Mouse (Mus musculus) left cerebral cortex, postnatal 36 days (tissue): Measurements from ENCODE around the gene Maml3. TPM values are rescaled to one million over a fixed set of nuclear protein-coding genes. Genes with fewer than 3 reads are reported as not detected.
A peak's percentile ranks its signal among the peaks of the same experiment; 100 is the strongest.

Experiments
- DNase-seq, 2 experiments: peaks; one replicate each; pipeline ENCODE4 v3.0.0; 2021 to 2022; ENCODE audit warnings: low spot score in 2 of 2, mixed read lengths in 1 of 2
- intact Hi-C: fragments of 180-260 bp; cut with DNase I; formaldehyde crosslinking; loops from one replicate; pipeline ENCODE4 v1.15.1; 2025
- total RNA-seq, 2 experiments: library from RNA; stranded (reverse); gene quantifications; 2 replicates each; pipeline ENCODE4 v1.2.3; 2021

Gene Maml3
- 10 to 100 TPM in 1 of 2 experiments, 1 to 10 TPM in 1; 6.2 to 11.9 TPM for total RNA-seq

DNA sequence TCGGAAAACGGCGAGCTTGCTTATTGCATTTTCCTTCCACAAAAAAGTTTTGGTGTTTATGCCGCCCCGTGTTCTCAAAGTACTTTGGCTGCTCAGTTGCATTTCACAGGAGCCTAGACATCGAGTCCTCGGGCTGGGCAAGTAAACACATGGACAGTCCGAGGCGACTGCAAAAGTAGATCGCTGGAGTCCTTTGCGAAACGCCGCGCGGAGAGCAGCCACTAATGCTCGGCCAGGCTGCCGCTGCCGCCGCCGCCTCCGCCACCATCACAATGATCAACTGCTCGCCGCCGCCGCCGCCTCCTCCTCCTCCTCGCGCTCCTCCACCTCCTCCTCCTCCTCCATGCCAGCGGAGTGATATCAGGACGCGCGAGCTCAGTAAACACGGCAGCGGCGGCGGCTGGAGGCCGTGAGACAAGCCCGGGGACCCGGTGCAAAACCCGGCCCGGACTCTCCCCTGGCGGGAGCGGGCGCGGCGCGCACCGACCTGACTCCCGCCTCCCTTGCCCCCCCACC is at the start of gene Maml3:
Gene Maml3 (minus strand): TSS at position 441 of the 516 bp plus-strand sequence.
- intact Hi-C loops, result loop anchor here (5.0 to 10.0 kb wide), 2 partner anchors 190 to 237 kb away; no protein-coding TSS in a partner anchor
- DNase-seq, result peak; percentile 81

DNA sequence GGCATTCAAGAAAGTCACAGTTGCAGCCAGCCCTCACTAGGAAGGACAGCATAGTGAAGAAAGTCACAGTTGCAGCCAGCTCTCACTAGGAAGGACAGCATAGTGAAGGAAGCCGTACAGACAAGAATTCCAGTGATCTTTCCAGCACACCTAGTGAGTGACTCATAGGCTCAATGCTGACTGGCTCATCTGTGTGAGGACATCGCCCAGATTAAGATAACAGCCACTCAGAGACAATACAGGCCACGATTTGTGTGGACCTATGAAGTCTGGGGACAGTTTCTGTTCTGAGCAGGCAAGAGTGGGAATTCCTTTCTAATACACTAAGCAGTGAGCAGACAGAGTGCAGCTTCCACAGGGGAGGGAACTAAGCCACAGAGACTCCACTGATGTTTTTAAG is 46.3 kb upstream of the Maml3 start:
- no peak for DNase-seq
- intact Hi-C loops, result no loop called here

DNA sequence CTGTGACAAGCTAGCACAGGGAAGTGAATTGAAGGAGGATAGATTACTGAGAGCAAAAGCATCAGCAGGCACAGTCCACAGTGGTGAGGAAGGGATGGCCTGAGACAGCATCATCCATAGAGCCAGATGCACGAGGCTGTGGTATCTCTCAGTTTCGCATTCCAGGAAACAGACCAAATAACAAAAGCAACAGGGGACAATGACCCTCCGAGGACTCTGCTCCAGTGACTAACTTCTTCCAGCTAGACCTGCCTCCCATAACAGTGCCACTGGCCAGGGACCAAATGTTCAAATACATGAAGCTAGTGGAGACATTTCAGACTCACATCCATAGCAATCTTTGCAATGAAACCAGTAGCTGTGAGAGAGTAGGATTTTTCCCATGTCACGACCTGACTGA is 43.4 kb upstream of the Maml3 start:
- intact Hi-C loops, result no loop called here
- no peak for DNase-seq

DNA sequence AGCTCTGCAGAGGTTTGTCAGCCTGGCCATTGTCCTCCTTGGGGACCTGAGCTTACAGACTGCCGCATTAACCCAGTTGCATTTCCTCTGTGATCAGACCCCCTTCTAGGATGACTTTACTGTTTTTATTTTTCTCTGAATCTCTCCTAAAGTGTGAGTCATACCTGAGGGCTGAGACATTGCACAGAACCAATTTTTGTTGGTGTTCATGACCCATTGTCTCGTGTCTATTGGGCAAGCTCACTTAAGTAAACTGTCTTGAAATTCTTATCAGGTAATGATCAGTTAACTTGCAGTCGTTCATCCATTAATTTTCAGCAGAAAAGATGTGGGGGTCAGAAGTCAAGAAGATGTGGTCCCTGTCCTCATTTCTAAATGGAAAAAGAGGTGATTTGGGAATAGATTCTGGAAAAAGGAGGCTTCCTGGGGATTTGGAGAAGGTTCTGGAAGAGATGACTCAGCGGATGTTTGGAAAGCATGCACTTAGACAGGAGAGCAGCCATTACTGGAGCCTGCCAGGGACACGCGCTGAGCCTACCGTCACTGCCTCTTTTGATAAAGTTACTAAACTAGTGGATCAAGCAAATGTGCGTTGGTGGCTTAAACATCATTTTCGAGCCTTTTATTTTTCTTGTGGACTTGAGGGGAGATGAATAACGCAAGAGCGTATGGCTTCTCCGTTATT is 40.0 kb upstream of the Maml3 start:
- intact Hi-C loops, result loop anchor here (5.0 kb wide), 1 partner anchor 32 kb away; no protein-coding TSS in a partner anchor
- no peak for DNase-seq

DNA sequence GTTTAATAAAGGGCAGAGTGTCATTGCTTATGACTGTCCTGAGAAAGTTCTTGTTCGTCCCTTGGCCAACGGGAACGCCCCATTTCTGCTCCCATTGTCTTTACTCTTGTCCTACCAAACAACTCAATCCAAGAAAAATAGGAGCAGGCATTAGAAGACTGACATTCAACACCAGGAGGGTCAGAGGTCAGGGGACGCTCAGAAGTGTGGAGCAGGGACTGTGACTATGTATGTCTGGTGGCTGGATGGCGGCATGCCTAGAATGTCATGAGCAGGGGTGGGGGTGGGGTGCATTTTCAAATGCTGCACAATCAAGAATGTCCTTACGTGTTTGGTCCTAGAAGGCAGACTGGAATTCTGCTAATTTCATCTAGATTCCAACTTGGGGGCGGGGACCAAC is 38.1 kb upstream of the Maml3 start:
- intact Hi-C loops, result loop anchor here (5.0 kb wide), 1 partner anchor 34 kb away; no protein-coding TSS in a partner anchor
- no peak for DNase-seq

GRCm38 (mm10) chr3:52140162-52140561 is 35.3 kb upstream of the Maml3 start:
- peak; percentile 74 to 79 for DNase-seq
- intact Hi-C loops, result loop anchor here (5.0 kb wide), 1 partner anchor 37 kb away; no protein-coding TSS in a partner anchor

- no peak for DNase-seq
- intact Hi-C loops, result no loop called here
These were observed 20.5 kb upstream of the Maml3 start for GRCm38 (mm10) chr3:52125421-52125820.

DNA sequence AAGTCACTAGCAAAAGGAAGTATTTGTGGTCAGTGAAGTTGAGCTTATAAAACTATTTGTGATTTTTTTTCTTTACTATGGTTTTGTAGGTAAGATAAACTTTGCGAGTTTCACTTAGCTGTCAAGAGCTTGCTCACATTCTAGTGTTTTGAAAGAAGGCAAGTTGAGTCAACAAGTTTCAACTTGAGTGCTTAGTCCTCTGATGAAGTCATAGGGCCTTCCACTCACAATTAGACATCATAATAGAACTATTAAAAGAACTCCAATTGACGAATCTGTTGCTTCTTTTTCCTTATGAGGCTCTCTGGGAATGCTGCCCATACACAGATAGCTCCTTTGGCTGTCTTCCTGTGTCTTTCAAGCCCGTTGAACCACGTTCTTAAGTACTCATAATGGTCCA is 16.0 kb upstream of the Maml3 start:
- intact Hi-C loops, result no loop called here

DNA sequence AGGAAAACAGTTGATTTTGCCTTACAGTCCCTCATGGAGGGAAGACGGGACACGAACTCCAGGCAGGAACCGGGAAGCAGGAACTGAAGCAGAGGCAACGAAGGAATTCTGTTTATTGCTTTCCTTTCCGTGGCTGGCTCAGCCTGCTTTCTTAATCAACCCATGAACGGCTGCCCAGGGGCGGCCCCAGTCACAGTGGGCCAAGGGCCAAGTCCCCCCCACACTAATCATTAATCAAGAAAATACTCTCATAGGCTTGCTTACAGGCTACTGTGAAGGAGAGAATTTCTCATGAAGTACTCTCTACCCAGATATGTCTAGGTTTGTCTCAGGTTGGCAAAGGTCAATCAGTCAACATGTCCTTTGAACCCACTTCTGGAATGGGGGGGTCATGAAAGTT is 14.3 kb upstream of the Maml3 start:
- DNase-seq, result no peak
- intact Hi-C loops, result no loop called here

More for the DNA sequence above, 16.0 kb upstream of the Maml3 start:
- DNase-seq, result no peak

GRCm38 (mm10) chr3:52115421-52115820 is 10.5 kb upstream of the Maml3 start:
- intact Hi-C loops, result no loop called here
- DNase-seq, result no peak

DNA sequence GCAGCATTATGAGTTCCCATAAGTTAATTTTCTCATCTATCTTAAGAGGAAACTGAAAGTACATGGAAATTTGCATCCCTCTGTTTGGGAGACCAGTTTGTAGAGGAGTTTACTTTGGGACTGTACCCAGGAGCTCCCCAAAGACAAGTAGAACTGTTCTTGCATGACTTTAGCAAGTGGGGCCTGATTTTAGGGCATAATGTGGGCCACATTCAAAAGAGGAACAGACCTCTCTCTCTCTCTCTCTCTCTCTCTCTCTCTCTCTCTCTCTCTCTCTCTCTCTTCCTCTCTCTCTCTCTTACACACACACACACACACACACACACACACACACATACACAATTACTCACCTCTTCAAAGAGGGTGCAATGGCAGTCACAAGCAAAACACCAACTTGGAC is 3.2 kb upstream of the Maml3 start:
- intact Hi-C loops, result loop anchor here (10.0 kb wide), 1 partner anchor 193 kb away; no protein-coding TSS in a partner anchor

GRCm38 (mm10) chr3:52105156-52105555 is 280 bp upstream of the Maml3 start:
- intact Hi-C loops, result loop anchor here (10.0 kb wide), 1 partner anchor 190 kb away; no protein-coding TSS in a partner anchor

More for the DNA sequence above, 3.2 kb upstream of the Maml3 start:
- no peak for DNase-seq

DNA sequence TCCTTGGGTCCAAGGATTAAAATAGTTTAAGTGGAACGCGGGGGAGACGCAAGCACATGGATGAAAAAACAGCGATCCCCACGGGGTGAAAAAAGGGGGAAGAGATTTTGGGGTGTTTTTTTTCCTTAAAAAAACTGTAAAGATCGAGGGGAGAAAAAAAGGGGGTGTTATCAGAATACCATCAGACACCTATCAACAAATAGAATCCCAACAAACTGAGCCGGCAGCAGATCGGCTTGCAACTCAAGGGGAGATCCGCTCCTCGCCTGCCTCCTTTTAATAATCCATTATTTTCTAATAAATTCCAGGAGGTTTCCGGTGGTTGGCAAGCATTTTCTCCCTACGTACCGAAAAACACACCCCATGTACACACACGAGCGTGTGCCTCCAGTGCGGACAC is 668 bp downstream of the Maml3 start:
- DNase-seq, result no peak
- intact Hi-C loops, result loop anchor here (5.0 to 10.0 kb wide), 2 partner anchors 189 to 237 kb away; no protein-coding TSS in a partner anchor

More at GRCm38 (mm10) chr3:52105156-52105555, 280 bp upstream of the Maml3 start:
- no peak for DNase-seq

DNA sequence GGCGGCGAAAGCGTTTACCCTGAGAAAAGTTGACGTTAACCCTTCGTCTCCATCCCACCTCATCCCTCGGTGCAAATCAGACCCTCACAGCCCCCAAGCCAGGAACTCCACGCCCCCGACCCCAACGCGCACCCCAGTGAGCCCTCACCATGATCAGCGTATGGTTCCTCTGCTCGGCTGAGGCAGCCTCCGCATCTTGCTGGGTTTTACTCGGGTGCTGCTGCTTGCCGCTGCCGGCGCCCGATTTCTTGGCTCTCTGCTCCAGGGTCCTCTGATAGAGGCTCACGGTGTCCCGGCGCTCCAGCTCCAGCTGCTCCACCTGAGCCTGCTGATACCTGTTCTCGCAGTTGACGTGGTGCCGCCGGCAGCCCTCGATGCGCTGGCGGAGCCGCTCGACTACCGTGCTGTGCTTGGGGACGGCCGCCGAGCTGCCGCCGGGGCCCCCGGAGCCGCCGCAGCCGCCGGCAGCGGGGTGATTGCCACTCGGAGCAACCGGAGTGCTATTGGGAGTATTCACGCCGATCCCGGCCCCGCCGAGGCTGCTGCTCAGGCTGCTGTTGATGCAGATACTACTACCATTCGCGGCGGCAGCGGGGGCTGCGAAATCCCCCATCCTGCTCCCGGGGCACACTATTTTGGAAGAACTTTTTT is 1.2 kb downstream of the Maml3 start:
- intact Hi-C loops, result loop anchor here (2.0 to 10.0 kb wide), 6 partner anchors 93 to 621 kb away; partner anchors contain the start of gene Rab33b
- DNase-seq, result peak; percentile 64 to 69

DNA sequence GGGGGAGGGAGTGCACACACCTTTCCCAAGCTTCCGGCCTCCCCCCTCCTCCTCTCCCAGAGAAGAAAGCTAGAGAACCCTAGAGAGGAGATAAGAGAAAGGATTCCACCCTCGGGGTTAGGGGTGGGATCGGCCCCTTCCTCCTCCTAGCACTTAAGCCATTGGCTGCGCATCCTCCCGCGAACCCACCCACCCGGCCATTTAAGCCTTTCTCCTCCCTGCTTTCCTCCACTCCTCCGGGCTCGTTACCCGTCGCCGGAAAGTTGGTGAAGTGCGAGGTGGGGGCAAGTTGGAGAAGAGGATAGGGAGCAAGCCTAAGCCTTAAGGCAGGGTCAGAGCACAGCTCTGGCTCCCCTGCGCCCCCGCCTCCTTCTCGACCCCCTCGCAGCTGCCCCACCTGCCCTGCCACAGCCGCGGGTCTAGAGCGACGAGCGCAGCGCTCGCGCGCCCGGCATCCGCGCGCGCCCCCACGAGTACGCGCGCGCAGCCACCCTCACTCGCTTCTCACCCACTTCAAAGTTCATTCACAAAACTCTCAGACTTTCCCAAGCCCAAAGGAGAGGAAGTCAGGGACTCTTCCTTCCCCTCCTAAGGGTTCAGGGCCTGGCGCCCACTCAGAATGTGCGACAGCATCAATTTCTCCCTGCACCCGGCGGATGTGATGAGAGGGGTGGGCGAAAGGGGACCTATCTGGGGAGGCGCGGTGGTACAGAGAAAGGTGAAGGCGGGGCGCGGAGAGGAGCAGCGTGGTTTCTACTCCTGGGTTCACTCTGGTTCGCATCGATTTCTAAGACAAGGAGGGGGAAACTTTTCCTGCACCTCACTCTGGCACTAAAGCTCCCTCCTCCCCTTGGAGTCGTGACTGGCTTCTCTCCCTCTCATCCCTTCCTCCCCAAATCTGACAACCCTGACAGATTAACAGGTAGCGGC is 2.0 kb downstream of the Maml3 start:
- DNase-seq, result peak; percentile 72 to 75
- intact Hi-C loops, result loop anchor here (1.0 to 10.0 kb wide), 7 partner anchors 57 to 620 kb away; partner anchors contain the start of gene Rab33b

GRCm38 (mm10) chr3:52101977-52102600 is 2.8 kb downstream of the Maml3 start:
- peak; percentile 77 to 80 for DNase-seq
- intact Hi-C loops, result loop anchor here (1.0 to 10.0 kb wide), 7 partner anchors 56 to 619 kb away; partner anchors contain the start of gene Rab33b

DNA sequence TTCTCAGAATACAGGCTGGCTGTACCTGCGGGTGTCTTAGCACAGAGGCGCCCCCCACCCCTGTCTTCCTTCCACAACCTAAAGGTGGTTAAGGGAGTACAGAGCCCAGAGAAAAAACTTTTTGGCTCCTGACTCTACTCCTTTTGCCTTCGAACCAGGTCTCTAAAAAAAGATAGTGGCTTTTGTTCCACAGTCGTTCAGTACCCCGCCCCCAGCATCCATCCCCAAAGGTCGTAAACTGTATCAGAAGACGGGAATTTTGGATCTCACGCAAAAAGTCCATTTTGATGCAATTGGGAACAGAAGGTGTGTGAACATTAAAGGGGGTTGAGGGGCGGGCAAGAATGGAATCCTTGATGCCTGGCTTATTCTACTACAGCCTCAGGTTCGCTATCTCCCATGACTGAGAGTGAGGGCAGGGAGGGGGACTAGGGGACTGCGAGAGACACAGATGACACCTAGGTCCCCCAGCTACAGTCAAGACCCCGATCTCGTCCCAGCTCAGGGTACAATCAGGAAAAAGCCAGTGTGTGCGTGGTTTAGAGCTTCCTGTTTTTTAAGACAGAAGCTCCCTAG is 3.4 kb downstream of the Maml3 start:
- intact Hi-C loops, result loop anchor here (5.0 to 10.0 kb wide), 2 partner anchors 187 to 234 kb away; no protein-coding TSS in a partner anchor
- peak in 1 of 2 experiments; percentile 5 for DNase-seq

- peak; percentile 11 to 21 for DNase-seq
- intact Hi-C loops, result loop anchor here (5.0 to 10.0 kb wide), 2 partner anchors 186 to 234 kb away; no protein-coding TSS in a partner anchor
These were observed 4.0 kb downstream of the Maml3 start for GRCm38 (mm10) chr3:52100926-52101325.
